Mouse (Mus musculus): Measurements from ENCODE around the gene D430019H16Rik. TPM values are rescaled to one million over a fixed set of nuclear protein-coding genes. Genes with fewer than 3 reads are reported as not detected.

The D430019H16Rik gene
- polyA plus RNA-seq, 1 experiment from 2014 or later, result 3.8 TPM

DNA sequence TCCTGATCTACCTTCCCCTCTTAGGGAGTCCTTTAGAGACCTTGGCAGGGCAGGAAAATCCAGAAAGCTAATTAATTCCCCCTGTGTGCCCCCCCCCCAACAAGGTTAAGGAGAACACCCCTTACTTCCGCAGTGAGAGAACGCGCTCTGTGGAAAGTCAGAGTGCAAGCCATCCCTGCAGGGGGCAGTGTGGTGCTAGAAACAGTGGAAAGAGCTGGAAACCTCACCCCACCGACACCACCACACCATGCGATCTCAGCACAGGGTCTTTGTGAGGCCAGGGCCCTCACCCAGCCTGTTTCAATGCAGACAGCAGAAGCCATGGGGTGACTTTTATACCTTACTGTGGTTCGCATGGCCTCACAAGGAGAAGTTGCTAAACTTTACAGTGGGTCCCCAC lies 44.2 kb downstream of the D430019H16Rik start:
- Histone ChIP-seq H3K36me3 (no peaks in the 10 kb centered on the region), H3K27ac (peak overlapping the region; percentile 62), H3K9me3 (no peaks in the 10 kb centered on the region), H3K4me3 (no peak overlapping the region), H3K4me1 (replicated peaks) (peaks cover 32% of the 10 kb centered on the region), H3K27me3 (ENCODE audit: insufficient read depth, poor library complexity, severe bottlenecking) (no peaks in the 10 kb centered on the region)
- DNase-seq (ENCODE audit: low spot score), result peak; percentile 80
- WGBS, result 14% methylated on average over 6 of the region's 6 CpGs

DNA sequence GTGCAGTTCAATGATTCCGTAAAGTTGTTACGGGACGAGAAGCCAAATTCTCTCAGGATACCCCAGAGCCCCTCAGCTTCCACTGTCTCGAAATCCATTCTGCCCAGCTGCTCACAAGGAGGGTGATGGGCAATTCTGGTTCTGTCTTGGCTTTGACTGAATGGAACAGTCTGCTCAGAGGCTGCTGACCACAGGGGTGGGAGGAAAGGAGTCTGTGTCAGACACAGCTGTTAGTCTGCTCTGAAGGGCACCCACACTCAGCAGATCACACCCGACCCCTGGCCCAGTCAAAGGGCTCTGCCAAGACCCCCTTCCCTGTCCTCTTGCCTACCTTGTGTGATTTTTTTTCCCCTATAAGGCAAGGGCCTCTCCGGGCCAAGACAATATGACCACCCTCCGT lies 44.8 kb downstream of the D430019H16Rik start:
- 85% methylated on average over 7 of the region's 7 CpGs for WGBS
- no peak overlapping the region for H3K4me3 ChIP-seq
- no peaks in the 10 kb centered on the region for H3K36me3 ChIP-seq
- H3K9me3 ChIP-seq, result no peaks in the 10 kb centered on the region
- peak overlapping the region; percentile 62 for H3K27ac ChIP-seq
- DNase-seq (ENCODE audit: low spot score), result no peak
- no peaks in the 10 kb centered on the region for H3K27me3 ChIP-seq (ENCODE audit: insufficient read depth, poor library complexity, severe bottlenecking)
- H3K4me1 ChIP-seq (replicated peaks), result peaks cover 32% of the 10 kb centered on the region

DNA sequence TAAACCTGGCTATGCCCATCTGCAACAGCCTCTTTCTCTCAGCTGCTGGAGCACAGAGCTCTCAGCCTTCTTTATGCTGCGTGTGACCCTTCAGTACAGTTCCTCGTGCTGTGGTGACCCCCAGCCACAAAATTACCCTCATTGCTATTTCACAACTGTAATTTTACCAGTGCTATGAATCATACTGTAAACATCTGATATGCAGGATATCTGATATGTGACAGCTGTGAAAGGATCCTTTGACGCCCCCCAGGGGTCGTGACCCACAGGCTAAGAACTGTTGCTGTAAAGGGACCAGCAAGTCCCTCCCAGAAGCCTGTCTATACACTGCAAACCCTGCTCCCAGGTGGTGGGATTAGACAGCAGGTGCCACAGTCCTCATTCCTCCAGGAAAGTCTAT lies 45.2 kb downstream of the D430019H16Rik start:
- 74% methylated on average over 4 of the region's 4 CpGs for WGBS
- Histone ChIP-seq H3K9me3 (no peaks in the 10 kb centered on the region), H3K36me3 (no peaks in the 10 kb centered on the region), H3K4me1 (replicated peaks) (peaks cover 32% of the 10 kb centered on the region), H3K27me3 (ENCODE audit: insufficient read depth, poor library complexity, severe bottlenecking) (no peaks in the 10 kb centered on the region), H3K27ac (0 out of 2 replicates have a peak overlapping the region, but pooled peaks have one; percentile 62), H3K4me3 (no peak overlapping the region)
- no peak for DNase-seq (ENCODE audit: low spot score)

DNA sequence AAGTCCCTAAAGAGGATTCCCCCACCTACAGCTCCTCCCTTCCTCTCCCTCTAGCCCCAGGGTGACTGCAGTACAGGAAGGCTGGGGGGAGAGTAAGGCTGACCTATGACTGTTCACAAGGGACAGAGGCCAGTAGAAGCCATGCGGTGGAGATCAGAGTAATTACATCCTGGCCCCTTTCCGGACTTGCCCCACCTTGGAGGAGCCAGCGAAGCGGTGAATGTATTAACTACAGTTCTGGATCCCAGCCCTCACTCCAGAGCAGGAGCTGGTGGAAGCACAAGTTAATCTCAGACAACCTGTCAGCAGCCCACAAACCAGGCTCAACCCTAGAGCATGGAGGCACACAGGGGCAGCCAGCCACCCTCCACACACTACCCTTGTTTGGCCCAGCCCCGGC lies 47.3 kb downstream of the D430019H16Rik start:
- peaks cover 37% of the 10 kb centered on the region for H3K4me1 ChIP-seq (replicated peaks)
- H3K27ac ChIP-seq, result peak overlapping the region; percentile 17; the same call in 1 of the 2 replicates
- 69% methylated on average over 5 of the region's 5 CpGs for WGBS
- DNase-seq (ENCODE audit: low spot score), result no peak
- no peaks in the 10 kb centered on the region for H3K27me3 ChIP-seq (ENCODE audit: insufficient read depth, poor library complexity, severe bottlenecking)
- no peaks in the 10 kb centered on the region for H3K36me3 ChIP-seq
- no peaks in the 10 kb centered on the region for H3K9me3 ChIP-seq
- no peak overlapping the region for H3K4me3 ChIP-seq

DNA sequence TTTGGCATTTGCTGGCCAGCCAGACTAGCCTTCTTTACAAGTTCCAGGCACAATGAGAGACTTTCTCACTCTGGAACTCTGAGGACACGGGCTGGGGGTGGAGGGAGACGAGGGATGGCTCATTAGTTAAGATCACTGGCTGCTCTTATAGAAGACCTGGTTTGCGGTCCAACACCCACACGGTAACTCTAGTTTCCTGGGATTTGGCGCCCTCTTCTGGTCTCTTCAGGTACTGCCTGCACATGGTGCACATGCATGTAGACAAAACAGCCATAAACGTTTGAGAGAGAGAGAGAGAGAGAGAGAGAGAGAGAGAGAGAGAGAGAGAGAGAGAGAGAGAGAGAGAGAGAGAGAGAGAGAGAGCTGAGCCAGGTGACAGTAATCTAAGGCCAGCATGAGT lies 51.1 kb downstream of the D430019H16Rik start:
- Histone ChIP-seq H3K4me3 (no peak overlapping the region), H3K36me3 (no peaks in the 10 kb centered on the region), H3K27me3 (ENCODE audit: insufficient read depth, poor library complexity, severe bottlenecking) (no peaks in the 10 kb centered on the region), H3K9me3 (no peaks in the 10 kb centered on the region), H3K27ac (no peak overlapping the region), H3K4me1 (replicated peaks) (peaks cover 21% of the 10 kb centered on the region)
- WGBS, result 66% methylated on average over 6 of the region's 6 CpGs
- no peak for DNase-seq (ENCODE audit: low spot score)

DNA sequence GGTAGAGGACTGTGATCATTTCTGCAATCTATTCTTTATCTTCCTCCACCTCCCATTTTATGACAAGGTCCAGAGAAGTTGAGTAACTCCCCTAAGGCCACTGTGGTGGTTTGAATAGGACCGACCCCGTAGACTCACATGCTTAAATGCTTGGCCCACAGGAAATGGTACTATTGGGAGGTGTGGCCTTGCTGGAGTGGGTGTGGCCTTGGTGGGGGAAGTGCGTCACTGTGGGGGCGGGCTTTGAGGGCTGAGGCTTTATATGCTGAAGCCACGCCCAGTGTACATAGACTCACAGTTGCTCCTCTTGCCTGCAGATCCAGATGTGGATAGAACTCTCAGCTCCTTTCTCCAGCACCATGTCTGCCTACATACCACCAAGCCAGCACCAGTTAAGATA lies 57.5 kb downstream of the D430019H16Rik start:
- H3K9me3 ChIP-seq, result no peaks in the 10 kb centered on the region
- no peak overlapping the region for H3K4me3 ChIP-seq
- WGBS, result 94% methylated on average over 5 of the region's 5 CpGs
- no peak for DNase-seq (ENCODE audit: low spot score)
- H3K4me1 ChIP-seq (replicated peaks), result 0 out of 2 replicates have a peak, but pooled peaks cover 3% of the 10 kb centered on the region
- H3K36me3 ChIP-seq, result no peaks in the 10 kb centered on the region
- H3K27me3 ChIP-seq (ENCODE audit: insufficient read depth, poor library complexity, severe bottlenecking), result no peaks in the 10 kb centered on the region
- H3K27ac ChIP-seq, result no peak overlapping the region

DNA sequence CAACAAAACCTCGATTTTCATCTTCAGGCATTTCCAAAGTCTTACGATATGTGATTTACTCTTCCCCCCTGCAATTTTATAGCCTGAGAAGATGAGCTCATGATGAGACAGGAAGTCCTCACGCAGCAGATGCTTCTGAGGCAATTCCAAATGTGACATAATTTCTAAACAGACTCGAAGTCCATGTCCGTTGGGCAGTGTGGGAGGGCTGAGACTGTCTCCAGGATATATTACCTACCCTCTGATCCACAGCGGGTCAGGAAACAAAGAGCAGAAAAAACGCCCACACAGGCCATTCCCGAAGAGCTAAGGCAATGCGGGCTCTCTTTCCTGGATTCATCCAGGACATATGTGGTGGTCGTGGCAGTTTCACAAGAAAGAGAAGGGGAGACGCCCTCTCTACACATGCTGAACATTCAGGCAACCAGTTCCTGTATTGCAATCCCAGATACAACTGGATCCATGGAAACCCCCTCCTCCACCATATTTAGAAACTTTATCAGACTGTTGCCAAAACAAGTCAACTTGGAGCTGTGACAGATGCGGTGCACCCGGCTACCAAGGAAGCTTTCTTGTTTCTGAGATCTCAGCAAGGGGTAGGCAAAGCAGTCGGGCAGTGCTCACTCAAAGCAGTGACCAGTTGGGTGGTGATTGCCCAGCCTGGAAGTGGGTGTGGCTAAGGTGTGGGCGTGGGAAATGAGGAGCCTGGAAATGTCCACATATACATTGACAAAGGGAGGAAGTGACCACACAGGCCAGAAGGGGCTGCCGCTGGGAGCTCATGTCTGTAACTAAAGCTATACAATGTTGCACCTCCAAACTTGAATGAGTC lies 58.2 kb downstream of the D430019H16Rik start:
- H3K27me3 ChIP-seq (ENCODE audit: insufficient read depth, poor library complexity, severe bottlenecking), result no peaks in the 10 kb centered on the region
- DNase-seq (ENCODE audit: low spot score), result no peak
- no peaks in the 10 kb centered on the region for H3K36me3 ChIP-seq
- H3K27ac ChIP-seq, result no peak overlapping the region
- no peak overlapping the region for H3K4me3 ChIP-seq
- no peaks in the 10 kb centered on the region for H3K9me3 ChIP-seq
- 0 out of 2 replicates have a peak, but pooled peaks cover 3% of the 10 kb centered on the region for H3K4me1 ChIP-seq (replicated peaks)
- WGBS, result 86% methylated on average over 16 of the region's 16 CpGs

DNA sequence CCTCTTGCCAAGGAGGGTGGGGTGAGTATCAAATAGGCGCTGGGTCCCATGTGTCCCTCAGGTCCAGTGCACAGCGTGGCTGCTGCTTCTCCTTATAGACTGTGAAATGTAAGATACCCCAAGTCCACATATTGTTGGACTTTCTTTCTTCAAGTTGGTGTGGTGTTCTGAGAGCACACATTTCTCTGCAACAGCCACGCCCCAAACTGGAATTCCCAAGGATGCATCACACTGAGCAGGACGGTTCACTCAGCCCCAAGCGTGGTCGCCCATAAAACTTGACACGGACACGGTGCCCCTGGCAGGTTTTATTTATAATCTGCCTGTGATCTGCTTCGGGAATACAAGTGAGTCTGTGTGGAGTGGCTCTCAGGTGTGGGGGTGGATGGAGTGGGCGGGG lies 60.5 kb downstream of the D430019H16Rik start:
- no peaks in the 10 kb centered on the region for H3K9me3 ChIP-seq
- 87% methylated on average over 10 of the region's 10 CpGs for WGBS
- H3K27ac ChIP-seq, result no peak overlapping the region
- H3K27me3 ChIP-seq (ENCODE audit: insufficient read depth, poor library complexity, severe bottlenecking), result no peaks in the 10 kb centered on the region
- no peaks in the 10 kb centered on the region for H3K36me3 ChIP-seq
- 0 out of 2 replicates have a peak, but pooled peaks cover 3% of the 10 kb centered on the region for H3K4me1 ChIP-seq (replicated peaks)
- no peak for DNase-seq (ENCODE audit: low spot score)
- no peak overlapping the region for H3K4me3 ChIP-seq

DNA sequence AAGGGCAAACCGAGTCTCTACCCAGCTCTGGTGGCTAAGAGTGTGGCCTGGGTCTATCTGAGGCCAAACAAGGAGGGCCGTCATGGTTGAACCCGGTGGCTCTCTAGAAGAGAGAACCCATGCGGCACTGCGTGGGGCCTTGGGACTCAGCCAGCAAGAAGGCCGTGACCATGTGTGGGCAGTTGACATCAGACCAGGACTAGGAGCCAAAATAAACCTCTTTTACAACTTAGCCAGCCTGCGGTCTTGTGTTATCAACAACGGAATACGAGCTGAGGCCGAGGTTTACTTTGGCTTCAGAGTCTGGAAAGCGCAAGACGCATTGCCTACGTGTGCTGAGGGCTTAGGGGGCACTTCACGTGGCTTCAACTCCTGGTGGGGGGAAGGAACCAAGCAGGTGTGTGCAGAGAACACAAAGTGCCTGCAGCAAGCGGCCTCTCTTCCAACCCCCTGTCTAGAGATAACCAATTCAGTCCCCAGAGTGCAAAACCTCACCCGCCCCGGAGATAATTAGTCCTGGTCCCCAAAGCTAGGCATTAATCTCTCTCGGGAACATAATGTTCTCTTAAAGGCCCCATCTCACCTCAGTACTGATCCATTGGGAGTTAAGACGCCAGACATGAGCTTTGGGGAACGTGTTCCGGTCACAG lies 63.5 kb downstream of the D430019H16Rik start:
- H3K4me1 ChIP-seq (replicated peaks), result 0 out of 2 replicates have a peak, but pooled peaks cover 1% of the 10 kb centered on the region
- H3K36me3 ChIP-seq, result no peaks in the 10 kb centered on the region
- 89% methylated on average over 21 of the region's 21 CpGs for WGBS
- no peak for DNase-seq (ENCODE audit: low spot score)
- H3K4me3 ChIP-seq, result no peak overlapping the region
- no peak overlapping the region for H3K27ac ChIP-seq
- 0 out of 2 replicates have a peak, but pooled peaks cover 3% of the 10 kb centered on the region for H3K9me3 ChIP-seq
- 0 out of 2 replicates have a peak, but pooled peaks cover 2% of the 10 kb centered on the region for H3K27me3 ChIP-seq (ENCODE audit: insufficient read depth, poor library complexity, severe bottlenecking)

DNA sequence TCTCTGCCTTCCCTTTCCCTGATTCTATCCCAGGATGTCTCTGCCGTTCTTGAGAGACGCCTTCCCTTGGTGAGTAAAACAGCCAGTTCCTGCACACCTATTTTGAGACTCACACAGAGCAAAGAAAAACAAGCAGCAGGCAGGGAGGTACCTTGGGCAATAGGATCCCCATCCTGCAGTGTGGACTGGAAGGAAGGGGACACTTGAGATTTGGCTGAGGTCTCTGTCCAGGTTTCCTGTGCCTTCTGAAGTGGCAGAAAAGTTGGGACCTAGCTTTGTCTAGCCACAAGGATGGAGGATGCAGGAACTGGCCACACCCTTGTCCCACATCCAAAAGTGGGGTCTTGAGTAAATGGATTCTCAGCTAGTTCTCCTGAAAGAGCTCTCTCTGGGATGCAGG lies 66.2 kb downstream of the D430019H16Rik start:
- WGBS, result 86% methylated on average over 2 of the region's 2 CpGs
- Histone ChIP-seq H3K4me1 (replicated peaks) (no peaks in the 10 kb centered on the region), H3K36me3 (no peaks in the 10 kb centered on the region), H3K27me3 (ENCODE audit: insufficient read depth, poor library complexity, severe bottlenecking) (0 out of 2 replicates have a peak, but pooled peaks cover 2% of the 10 kb centered on the region), H3K9me3 (0 out of 2 replicates have a peak, but pooled peaks cover 3% of the 10 kb centered on the region), H3K27ac (no peak overlapping the region), H3K4me3 (no peak overlapping the region)
- DNase-seq (ENCODE audit: low spot score), result no peak

DNA sequence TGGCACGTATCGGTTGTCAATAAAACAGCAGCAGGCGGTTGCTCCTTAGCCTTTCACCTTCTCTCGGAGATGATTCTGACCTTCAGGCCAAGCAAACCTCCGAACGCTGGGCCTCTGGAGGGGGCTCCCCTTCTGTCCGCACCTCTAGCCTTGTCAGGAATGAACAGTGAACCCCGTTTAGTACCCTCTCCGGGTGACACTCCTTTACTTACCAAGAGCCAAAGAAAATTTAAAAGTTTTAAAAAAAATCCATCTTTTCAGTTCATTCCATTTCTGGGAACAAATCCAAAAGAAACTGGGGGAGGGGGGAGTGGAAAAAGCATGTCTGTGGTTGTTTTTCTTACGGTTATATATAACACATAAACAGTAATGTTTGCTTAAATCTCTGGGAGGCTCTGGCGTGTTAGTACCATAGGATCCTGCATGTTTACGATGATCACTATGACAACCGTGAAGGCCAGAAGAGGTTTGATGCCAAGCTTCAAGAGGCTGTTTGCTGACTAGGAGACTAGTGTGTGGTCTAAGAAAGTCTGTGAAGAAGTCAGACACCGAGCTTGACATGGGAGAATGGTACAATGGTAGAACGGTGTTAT lies 67.6 kb downstream of the D430019H16Rik start:
- no peaks in the 10 kb centered on the region for H3K36me3 ChIP-seq
- 81% methylated on average over 15 of the region's 15 CpGs for WGBS

DNA sequence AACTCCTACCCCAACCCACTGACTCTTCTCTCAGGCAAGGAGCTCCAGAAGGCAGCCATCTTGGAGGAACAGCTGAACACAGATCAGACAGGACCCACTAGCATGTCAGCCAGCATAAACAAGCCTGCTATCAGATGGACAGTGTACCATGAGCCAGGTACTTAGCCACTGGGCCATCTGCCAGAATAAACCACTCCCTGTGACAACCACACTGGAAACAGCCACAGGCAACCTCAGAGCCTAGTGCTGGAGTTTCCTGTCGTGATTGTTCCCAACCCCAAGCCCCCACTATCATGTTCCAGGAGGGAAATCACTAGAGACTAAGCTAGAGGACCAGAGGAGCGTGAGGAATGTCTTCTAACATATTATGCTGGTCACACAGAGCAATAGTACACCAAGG lies 70.1 kb downstream of the D430019H16Rik start:
- no peak overlapping the region for H3K4me3 ChIP-seq
- 66% methylated on average over 2 of the region's 2 CpGs for WGBS
- no peak for DNase-seq (ENCODE audit: low spot score)

More for the DNA sequence above, 67.6 kb downstream of the D430019H16Rik start:
- Histone ChIP-seq H3K27me3 (ENCODE audit: insufficient read depth, poor library complexity, severe bottlenecking) (0 out of 2 replicates have a peak, but pooled peaks cover 2% of the 10 kb centered on the region), H3K9me3 (0 out of 2 replicates have a peak, but pooled peaks cover 3% of the 10 kb centered on the region), H3K4me3 (no peak overlapping the region), H3K27ac (no peak overlapping the region), H3K4me1 (replicated peaks) (no peaks in the 10 kb centered on the region)
- DNase-seq (ENCODE audit: low spot score), result no peak

More for the DNA sequence above, 70.1 kb downstream of the D430019H16Rik start:
- no peaks in the 10 kb centered on the region for H3K4me1 ChIP-seq (replicated peaks)
- H3K27me3 ChIP-seq (ENCODE audit: insufficient read depth, poor library complexity, severe bottlenecking), result 0 out of 2 replicates have a peak, but pooled peaks cover 2% of the 10 kb centered on the region
- no peak overlapping the region for H3K27ac ChIP-seq
- H3K36me3 ChIP-seq, result no peaks in the 10 kb centered on the region
- 0 out of 2 replicates have a peak, but pooled peaks cover 3% of the 10 kb centered on the region for H3K9me3 ChIP-seq

Measured in hindbrain, embryonic 10.5 days (tissue).